Mouse (Mus musculus): ENCODE results near the gene Mvk. TPM values are rescaled to one million over a fixed set of nuclear protein-coding genes. Genes with fewer than 3 reads are reported as not detected.
A peak's percentile ranks its signal among the peaks of the same experiment; 100 is the strongest.

Gene Mvk
- total RNA-seq, 2 experiments from 2014 or later = 9.6 to 10.3 TPM

GRCm38 (mm10) chr5:114422591-114422990 lies 21.5 kb upstream of the Mvk start:
- TF ChIP-seq CTCF (IDR thresholded peaks at IDR 0.05) = no peak
- DNase-seq = no peak
- Histone ChIP-seq H3K4me3 (no peak overlapping the region), H3K27ac (no peak overlapping the region)
- intact Hi-C loops (cut with DNase I) = no loop called here

DNA sequence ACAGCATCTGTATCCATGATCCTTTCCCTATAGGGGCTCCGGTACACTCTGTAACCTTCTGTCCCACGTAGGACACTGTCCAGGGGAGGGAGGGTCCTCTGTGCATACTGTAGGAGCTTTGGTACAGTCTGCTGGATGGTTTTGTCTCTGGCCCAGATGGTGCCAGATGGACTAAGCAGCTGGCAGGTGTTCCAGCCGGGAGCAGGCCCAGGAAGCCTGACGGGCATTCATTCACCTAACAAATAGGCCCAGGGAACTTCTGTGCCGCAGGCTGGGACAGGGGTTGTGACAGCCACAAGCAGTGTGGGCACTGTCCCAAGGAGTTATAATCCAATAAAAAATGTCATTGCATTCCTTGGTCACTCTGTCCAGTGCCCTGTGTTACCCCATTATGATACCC lies 20.1 kb upstream of the Mvk start:
- intact Hi-C loops (cut with DNase I) = no loop called here
- no peak for TF ChIP-seq CTCF (IDR thresholded peaks at IDR 0.05)
- no peak overlapping the region for H3K27ac ChIP-seq
- H3K4me3 ChIP-seq = no peak overlapping the region
- DNase-seq = no peak

DNA sequence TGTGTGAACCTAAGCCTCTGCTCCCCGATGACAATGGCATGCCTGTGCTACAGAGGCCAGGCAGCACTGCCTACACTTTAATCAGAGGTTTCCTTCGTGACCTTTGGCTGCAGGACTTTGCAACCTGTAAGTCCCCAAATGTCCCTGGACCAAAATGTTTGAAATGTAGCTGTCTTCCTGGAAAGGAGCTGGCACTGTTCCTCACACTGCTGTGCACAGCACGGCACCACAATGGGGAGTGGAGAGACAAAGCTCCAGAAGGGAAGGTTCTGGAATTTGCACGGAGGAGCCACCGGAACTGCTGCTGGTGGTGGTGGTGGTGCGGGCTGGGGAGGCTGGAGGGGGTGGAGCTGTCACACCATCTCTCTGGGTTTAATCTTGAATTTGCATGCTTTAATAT lies 17.3 kb upstream of the Mvk start:
- no peak for DNase-seq
- Histone ChIP-seq H3K27ac (no peak overlapping the region), H3K4me3 (no peak overlapping the region)
- intact Hi-C loops (cut with DNase I) = no loop called here
- TF ChIP-seq CTCF (IDR thresholded peaks at IDR 0.05) = no peak

DNA sequence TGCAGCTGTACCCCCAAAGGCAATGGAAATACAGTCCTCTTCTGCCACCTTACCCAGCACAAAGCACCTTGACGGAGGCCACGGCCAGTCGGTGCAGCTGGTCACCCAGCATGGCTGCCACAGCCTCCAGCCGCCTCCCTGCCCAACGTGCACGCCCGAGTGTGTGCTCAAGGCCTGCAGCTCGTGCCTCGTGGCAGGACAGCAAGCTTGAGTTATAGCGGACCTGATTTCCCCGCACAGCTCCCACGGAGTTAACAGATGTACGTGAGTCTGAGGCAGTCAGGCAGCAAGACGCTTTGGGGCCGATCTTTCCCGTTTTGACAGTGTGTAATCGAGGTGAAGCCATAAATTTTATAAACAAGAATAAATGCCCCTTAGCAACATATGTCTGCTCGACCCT lies 15.4 kb upstream of the Mvk start:
- no peak for TF ChIP-seq CTCF (IDR thresholded peaks at IDR 0.05)
- intact Hi-C loops (cut with DNase I) = no loop called here
- Histone ChIP-seq H3K27ac (no peak overlapping the region), H3K4me3 (no peak overlapping the region)
- no peak for DNase-seq

- Histone ChIP-seq H3K27ac (no peak overlapping the region), H3K4me3 (no peak overlapping the region)
- peak; percentile 41 for DNase-seq
- intact Hi-C loops (cut with DNase I) = no loop called here
- no peak for TF ChIP-seq CTCF (IDR thresholded peaks at IDR 0.05)
Measured at GRCm38 (mm10) chr5:114429781-114430180, 14.3 kb upstream of the Mvk start.

- H3K4me3 ChIP-seq = no peak overlapping the region
- intact Hi-C loops (cut with DNase I) = no loop called here
- no peak for TF ChIP-seq CTCF (IDR thresholded peaks at IDR 0.05)
- no peak overlapping the region for H3K27ac ChIP-seq
- no peak for DNase-seq
Measured at GRCm38 (mm10) chr5:114434359-114434758, 9.7 kb upstream of the Mvk start.

GRCm38 (mm10) chr5:114435588-114435987 lies 8.5 kb upstream of the Mvk start:
- intact Hi-C loops (cut with DNase I) = no loop called here
- H3K27ac ChIP-seq = no peak overlapping the region
- TF ChIP-seq CTCF (IDR thresholded peaks at IDR 0.05) = no peak
- H3K4me3 ChIP-seq = no peak overlapping the region
- DNase-seq = no peak

- DNase-seq = no peak
- H3K27ac ChIP-seq = peak overlapping the region; percentile 74
- peak overlapping the region; percentile 94 for H3K4me3 ChIP-seq
- TF ChIP-seq CTCF (IDR thresholded peaks at IDR 0.05) = no peak
- intact Hi-C loops (cut with DNase I) = loop anchor here (5.0 kb wide), 1 partner anchor 62 kb away; the partner anchor contains the start of genes Kctd10 and Ube3b
Measured at GRCm38 (mm10) chr5:114444368-114444692, 261 bp downstream of the Mvk start.

GRCm38 (mm10) chr5:114449011-114449410 lies 4.9 kb downstream of the Mvk start:
- no peak for DNase-seq
- H3K4me3 ChIP-seq = no peak overlapping the region
- H3K27ac ChIP-seq = no peak overlapping the region
- TF ChIP-seq CTCF (IDR thresholded peaks at IDR 0.05) = no peak
- intact Hi-C loops (cut with DNase I) = loop anchor here (5.0 kb wide), 1 partner anchor 118 kb away; the partner anchor contains the start of gene Fam222a

DNA sequence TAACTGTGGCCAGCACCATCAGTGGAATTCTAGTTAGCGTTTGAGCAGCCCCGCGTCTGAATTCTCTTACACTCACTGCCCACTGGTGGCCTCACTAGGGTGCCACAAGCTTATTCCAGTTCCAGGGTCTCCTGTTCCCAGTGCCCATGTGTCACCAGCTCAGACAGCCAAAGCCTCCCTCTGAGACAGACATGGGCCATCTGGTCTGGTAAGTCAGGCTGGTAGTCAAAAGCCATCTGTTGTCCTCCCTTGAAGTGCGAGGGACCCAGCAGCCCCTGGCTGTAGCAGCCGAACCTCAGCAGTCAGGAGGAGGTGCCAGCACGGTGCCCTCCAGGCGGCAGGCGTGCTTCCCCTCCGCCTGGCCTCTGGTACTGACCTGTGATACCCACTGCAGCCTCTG lies 12.2 kb downstream of the Mvk start:
- Histone ChIP-seq H3K4me3 (no peak overlapping the region), H3K27ac (no peak overlapping the region)
- no peak for DNase-seq
- intact Hi-C loops (cut with DNase I) = no loop called here
- no peak for TF ChIP-seq CTCF (IDR thresholded peaks at IDR 0.05)

DNA sequence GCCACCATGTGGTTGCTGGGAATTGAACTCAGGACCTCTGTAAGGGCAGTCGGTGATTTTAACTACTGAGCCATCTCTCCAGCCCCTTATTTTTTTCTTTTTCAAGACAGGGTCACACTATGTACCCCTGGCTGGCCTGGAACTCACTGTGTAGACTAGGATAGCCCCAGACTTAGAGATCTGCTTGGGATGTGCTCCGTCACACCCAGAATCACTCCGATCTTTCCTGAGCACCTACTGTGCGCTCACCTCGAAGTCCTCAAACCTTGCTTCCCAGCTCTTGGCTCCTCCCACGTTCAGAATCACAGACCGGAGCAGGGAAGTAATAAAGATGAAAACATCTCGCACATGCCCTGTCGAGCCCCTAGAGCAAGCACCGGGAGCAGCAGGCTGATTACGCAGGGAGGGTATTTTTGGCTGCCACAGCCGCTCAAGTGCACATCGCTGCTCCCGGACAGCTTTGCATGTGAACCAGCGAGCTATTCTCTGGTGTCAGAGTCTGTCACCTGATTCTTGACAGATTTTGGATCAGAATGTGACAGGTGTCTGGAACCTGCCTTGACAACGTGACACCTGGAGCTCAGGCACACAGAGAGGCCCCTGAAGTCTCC lies 13.0 kb downstream of the Mvk start:
- TF ChIP-seq CTCF (IDR thresholded peaks at IDR 0.05) = no peak
- intact Hi-C loops (cut with DNase I) = no loop called here
- H3K27ac ChIP-seq = no peak overlapping the region
- no peak overlapping the region for H3K4me3 ChIP-seq
- no peak for DNase-seq

DNA sequence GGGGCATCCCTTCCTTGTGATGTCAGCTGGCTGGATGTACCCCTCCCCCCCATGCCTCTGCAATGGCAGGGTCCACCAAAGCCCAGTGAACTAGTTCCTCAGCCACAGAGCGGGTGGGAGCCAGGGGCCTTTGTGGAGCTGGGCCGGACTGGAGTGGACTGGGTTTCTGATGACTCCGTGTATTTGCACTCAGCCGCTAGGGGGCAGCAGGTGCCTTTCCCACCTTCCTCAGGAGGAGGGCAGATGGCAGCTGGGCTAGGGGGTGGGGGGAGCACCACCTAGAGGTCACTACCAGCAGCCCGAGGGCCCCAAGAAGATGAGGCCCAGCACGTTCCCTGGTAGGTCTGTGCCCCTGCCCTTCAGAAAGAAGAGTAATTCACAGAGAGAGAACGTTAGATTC lies 17.2 kb downstream of the Mvk start:
- DNase-seq = peak; percentile 86
- intact Hi-C loops (cut with DNase I) = loop anchor here (2.0 to 5.0 kb wide), 2 partner anchors 106 to 158 kb away; partner anchors contain the start of gene Fam222a
- Histone ChIP-seq H3K27ac (no peak overlapping the region), H3K4me3 (no peak overlapping the region)
- peak; percentile 78 for TF ChIP-seq CTCF (IDR thresholded peaks at IDR 0.05)

- DNase-seq = no peak
- Histone ChIP-seq H3K4me3 (no peak overlapping the region), H3K27ac (no peak overlapping the region)
- intact Hi-C loops (cut with DNase I) = loop anchor here (5.0 kb wide), 1 partner anchor 105 kb away; the partner anchor contains the start of gene Fam222a
- no peak for TF ChIP-seq CTCF (IDR thresholded peaks at IDR 0.05)
Measured at GRCm38 (mm10) chr5:114462067-114463040, 18.3 kb downstream of the Mvk start.
